Mouse (Mus musculus) gastrocnemius, postnatal 4 days (tissue): ENCODE measurements around the gene Hoxd3. TPM values are rescaled to one million over a fixed set of nuclear protein-coding genes. Genes with fewer than 3 reads are reported as not detected.

ENCODE experiments used
- DNase-seq, 2 experiments: peaks; one replicate each; pipeline ENCODE4 v3.0.0; 2021 to 2022; ENCODE audit warnings: low spot score in 2 of 2, mixed read lengths in 2 of 2
- total RNA-seq, 2 experiments: library from RNA; stranded (reverse); gene quantifications; 2 replicates each; pipeline ENCODE4 v1.2.3; 2021

Hoxd3 gene
- total RNA-seq, 2 experiments from 2014 or later: 0.12 TPM; not detected in 1

DNA sequence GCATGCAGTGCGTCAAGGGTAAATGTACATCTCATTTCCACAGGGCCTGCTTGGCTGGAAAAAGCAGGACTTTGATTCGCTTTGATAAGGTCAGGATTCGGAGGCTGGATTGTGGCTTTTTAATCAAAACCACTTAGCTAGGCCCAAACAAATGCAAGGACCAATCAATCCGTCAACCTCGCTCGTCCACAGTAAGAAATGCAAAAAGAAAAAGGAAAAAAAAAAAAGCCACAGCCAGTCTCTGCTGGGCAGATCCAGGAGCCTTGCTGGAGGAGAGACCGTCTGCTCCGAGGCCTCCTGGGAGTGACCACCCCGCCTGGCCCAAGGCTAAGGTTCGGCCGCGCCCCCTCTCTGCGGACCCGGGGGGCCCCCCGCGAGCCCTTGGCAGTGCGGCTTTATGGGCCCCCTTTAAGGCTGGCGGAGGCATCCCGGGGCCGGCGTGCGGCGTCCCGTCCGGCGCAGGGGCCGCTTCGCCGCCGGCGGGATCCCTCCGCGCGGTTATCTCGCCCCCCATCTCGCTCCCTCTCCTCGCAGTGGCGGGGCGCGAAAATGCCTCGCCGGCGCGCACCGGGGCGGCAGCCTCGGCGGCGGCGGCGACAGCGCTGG, 7.2 kb upstream of the Hoxd3 start, which contains the start of gene Hoxd8:
Gene Hoxd8, plus strand, starts transcription at position 223 of the 606 bp plus-strand sequence.
- DNase-seq: peak in 1 of 2 experiments; percentile 81

DNA sequence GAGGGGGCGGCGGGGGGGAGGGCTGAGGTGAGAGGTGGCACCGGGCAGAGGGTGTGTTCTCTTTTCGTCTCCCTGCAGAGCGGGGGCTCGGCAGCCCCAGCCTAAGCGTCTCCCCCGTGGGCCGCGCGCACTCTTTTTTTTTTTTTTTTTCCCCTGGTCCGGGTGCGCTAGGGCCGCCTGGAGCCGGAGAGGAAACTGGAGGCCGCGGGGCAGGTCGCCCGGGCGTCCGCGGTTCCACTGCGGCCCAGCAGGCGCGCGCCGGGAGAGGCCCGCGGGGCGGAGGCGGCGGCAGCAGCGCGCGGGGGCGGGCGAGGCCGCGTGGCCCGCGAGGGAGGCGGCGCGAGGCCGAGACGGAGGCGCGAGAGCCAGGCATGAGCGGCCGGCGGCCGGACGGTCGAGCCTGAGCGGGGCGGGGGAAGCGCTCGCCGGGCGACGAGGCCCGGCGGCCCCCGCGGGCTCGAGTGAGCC, 6.7 kb upstream of the Hoxd3 start:
- DNase-seq: peak in 1 of 2 experiments; percentile 46

DNA sequence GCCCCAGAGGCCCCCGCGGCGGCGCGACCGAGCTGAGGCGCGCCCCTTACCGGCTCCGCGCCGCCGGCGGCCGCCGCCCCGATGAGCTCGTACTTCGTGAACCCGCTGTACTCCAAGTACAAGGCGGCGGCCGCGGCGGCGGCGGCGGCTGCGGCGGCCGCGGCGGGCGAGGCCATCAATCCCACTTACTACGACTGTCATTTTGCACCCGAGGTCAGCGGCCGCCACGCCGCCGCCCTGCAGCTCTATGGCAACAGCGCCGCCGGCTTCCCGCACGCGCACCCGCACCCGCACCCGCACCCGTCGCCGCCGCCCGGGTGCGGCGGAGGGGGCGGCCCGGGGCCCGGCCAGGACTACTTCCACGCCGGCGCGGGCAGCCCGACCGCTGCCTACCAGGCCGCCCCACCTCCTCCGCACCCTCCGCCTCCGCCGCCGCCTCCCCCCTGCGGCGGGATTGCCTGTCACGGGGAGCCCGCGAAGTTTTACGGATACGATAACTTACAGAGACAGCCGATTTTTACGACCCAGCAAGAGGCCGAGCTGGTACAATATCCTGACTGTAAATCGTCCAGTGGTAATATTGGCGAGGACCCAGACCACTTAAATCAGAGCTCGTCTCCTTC, 6.1 kb upstream of the Hoxd3 start:
- DNase-seq: peak in 1 of 2 experiments; percentile 51

DNA sequence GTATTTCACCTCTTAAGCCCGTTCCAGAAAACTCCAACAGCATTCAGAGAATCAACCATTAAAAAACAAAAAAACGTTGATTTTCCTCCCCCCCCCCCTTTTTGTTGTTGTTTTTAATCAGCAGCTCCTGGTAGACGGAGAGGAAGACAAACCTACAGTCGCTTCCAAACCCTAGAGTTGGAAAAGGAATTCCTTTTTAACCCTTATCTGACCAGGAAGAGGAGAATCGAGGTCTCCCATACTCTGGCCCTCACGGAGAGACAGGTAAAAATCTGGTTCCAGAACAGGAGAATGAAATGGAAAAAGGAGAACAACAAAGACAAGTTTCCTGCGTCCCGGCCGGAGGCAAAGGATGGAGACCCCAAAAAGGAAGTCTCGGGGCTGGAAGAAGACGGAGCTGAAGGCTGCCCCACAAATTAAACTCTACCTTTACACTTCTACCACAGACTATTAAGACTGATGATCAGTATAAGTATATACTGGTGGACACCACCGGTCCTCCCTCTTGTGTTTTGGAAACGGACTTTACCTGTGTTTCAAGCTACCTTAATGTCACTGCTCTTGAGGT, 5.2 kb upstream of the Hoxd3 start:
- DNase-seq: no peak

DNA sequence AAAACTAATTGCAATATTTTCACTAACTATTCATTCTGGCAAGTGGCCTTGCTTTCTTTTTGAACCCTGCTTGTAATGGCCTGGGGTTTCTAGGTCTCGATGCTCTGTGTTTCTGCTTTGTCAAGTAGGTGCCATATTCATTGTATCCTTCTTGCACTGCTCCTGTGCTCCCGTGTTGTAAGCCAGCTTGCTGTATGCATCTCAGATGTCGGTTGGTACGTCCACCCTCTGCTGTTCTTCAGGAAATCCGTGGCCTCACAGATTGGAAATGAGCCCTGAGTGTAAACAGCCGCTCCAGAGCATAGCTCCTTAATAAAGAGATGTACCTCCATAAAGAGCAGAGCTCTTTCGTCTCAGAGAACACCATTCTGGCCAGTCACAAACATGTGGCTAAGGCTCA, 4.1 kb upstream of the Hoxd3 start:
- DNase-seq: no peak

DNA sequence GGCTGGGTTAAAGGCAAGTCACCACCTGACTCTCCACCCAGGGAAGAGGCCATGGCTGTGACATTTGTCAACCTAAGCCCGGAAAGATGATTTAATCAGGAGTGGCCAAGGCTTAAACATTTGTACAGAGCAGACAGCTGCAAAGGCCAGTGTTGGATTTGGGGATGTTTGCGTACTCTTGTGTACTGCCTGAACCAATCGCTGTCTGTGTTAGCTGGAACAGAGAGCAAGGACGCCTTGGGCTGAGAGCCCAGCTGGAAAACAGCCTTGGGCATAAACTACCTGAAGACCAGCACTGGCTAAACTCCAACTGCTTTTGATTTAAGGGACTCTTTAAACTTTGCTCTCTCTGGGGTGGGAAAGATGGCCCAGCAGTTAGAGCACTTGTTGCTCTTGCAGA, 3.1 kb upstream of the Hoxd3 start:
- no peak for DNase-seq

DNA sequence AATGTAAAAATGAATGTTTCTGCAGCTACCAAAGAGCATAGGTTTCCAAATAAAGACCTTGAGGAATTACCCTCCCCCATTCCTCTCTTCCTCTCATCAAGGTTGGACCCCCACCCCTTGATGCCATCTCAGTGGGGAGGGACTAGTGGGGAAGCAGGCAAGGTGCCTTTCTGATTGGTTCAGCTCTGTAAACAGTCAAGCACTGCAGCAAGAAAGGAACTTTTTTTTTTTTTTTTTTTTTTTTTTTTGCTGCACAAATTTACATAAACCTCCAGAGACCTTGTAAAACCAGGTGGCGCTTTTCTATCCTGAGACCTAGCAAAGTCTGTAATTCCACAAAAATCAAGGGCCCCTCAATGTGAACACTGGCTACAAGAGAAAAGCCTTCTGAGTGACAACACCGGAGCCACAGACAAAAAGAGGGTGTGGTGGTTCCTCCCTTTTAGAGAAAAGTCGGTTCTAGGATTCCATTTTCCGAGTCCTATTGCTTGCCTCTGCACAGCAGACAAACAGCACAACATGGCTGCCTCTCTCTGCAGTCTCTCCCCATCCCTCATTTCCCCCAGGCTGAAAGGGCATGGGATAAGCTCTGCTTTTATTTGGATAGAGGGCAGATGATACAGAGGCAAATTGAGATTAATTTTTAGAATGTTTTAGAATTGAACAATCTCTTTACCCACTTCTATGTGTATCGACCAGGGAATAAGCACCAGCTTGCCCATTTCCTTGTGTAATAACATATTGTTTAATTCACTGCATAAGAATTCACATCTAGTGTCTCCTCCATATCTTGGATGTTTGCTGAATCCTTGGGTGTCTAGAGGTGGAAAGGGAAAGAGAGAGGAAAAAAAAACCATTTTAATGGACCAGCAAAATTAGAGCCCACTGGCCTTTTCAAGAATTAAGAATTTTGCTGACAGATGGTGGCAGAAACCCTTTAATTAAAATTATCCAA, 2.0 kb upstream of the Hoxd3 start:
- no peak for DNase-seq

DNA sequence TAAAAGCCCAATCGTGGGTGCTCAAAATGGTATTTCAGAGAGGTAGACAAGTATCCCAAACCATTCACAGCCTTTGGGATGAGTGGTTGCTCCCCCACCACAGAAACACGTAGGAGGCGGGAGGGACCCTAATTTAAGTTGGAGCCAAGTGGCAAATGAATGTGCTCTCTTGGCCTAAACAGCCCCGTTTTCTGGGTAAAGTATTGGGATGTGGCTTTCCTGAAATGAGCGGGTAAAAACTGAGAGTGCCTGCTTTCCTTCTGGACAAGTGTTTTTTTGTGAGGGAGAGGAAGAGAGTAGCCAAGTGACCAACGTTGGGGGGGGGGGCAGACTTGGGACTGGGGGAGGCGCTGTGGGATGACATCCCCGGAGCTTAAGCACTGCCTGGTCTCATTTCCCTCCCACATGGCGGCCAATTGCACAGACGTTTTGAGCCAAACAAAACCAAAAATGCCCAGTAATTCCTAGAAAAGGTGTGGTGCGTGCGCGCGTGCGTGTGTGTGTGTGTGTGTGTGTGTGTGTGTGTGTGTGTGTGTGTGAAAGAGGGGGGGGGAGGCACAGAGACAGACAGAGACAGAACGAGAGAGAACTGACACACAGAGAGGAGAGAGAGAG, 691 bp upstream of the Hoxd3 start:
- DNase-seq: no peak

DNA sequence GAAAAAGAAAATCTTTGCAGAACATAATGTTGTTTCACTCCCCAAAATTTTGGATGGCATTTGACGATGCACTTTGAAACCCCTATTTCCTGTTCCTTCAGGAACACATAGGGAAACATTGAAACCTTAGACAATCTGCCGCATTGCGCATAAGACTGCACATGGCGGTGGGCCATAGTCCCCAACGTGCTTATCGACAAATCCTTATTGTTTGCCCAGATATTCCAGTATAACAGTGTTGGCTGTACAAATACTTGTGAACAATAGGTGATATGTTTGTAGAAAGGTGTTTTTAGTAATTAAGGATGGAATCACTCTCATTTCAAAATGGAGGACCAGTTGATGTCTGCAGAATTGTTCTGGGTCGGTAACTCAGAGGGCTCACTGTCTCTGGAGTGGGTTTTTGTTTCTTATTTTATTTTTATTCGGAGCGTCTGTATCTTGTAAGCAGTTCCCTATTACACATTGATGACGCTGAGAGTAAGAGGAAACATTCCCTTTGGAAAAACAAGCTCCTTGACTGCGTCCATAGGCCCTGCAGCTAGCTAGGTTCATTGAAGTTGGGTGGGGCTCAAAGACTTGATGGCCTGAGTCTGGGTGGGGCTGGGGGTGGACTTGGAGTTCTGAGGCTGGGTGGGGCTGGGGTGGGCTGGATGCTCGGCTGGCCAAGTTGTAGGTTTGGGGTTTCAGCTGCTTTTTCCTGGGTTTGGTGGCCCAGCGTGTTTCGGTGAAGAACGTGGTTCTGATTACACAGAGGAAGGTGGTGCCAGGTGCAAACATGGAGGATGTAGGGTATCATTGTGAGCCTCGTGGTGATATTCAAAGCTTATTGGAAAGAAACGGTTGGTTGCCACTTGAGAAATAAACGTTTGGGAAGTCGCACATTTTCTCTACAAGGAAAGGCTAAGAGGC, 1.8 kb downstream of the Hoxd3 start:
- DNase-seq: no peak

DNA sequence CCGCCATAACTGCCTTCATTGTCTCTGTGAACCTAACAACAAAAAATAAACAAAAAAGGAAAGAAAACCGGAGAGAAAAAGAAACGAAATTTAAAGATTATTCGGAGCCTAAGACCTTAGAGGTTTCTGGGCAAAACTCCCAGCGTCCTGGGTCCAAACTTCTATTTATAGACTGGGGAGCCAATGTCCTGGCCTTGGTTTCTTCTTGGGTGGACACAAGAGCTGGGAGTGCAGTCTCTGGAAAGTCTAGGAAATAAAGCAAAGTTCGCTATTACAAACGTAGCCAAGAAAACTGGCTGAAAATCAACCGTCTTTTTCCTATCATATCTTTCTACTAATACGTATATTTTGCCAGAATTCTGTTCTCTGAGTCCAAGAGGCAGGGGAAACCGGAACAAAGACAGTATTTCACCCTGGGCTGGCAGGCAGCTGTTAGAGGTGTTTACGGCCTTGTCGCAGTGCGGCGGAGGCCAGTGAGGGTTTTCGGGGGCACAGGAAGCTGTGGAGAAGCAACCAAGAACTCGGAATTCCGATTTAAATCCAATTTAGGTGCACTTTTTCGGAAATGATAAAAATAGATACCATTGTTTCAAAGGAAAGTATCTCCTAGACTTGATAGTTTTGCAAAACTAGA, 2.5 kb downstream of the Hoxd3 start:
- DNase-seq: no peak

DNA sequence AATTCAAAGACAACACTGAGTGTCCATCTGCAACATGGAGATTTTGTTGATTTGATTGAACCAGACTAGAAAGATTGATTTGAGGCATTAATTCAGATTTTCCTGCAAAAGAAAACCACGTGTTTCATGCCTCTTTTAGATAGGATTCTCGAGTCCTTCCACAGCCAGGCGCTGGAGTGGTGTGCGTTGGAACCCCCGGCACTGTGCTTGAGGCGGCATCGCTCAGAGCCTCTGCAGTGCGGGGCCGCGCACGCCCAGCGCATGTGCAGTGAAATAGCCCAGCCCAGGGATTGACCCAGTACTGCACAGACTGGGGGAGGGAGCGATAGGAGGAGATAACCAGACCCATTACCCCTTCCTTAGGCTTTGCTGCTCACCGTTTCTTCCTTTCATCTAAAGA, 3.2 kb downstream of the Hoxd3 start:
- DNase-seq: peak in 1 of 2 experiments; percentile 25

DNA sequence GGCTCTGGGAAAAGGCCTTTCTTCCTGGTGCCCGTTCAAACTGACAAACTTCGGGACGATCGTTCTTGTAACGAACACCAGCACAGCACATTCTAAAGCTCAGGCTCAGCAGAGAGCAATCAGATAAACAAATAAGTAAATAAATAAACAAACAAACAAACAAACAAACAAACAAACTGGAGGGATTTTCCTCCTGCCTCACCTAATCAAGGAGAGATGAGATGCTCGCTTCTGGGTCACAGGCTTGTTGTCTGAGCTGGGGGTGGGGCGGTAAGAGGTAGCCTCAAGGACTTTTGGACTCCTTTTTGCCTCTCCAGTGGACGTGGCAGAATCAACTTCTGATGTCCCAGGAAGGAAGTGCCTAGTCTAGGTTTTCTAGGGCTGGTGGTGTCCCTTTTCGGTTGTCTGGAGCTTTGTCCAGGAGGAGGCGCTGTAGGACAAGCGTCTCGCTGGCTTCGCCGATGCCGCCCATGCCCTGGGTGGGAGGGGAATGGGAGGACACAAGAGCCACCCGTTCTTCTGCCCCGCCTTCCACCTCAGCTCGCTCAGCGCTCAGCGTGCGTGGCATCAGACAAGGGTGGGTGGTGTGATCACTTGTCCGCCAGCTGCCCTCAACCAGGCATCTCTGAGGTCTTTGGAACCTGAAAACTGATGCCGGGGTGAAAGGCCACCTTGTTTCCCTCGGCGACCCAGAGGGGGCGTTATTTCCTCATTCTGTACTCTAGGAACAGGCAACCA, 3.9 kb downstream of the Hoxd3 start:
- DNase-seq: peak; percentile 85 to 96

DNA sequence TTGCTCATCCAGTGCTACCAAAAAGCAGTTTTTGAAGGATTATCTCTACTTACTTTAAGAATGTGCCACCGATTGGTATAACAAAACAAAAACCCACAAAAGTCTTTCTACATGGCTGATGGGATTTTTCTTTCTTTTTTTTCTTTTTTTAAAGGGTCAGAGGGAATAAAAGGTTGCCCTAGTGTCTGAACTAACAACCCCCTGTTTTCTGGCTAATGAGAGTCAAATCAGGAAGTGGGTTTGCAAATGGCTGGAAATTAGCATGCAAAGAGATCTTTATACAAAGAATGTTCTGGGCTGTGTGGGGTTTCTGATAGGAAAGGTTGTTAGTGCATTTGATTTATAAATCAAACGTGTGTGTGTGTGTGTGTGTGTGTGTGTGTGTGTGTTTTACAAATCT, 8.7 kb downstream of the Hoxd3 start:
- DNase-seq: no peak

DNA sequence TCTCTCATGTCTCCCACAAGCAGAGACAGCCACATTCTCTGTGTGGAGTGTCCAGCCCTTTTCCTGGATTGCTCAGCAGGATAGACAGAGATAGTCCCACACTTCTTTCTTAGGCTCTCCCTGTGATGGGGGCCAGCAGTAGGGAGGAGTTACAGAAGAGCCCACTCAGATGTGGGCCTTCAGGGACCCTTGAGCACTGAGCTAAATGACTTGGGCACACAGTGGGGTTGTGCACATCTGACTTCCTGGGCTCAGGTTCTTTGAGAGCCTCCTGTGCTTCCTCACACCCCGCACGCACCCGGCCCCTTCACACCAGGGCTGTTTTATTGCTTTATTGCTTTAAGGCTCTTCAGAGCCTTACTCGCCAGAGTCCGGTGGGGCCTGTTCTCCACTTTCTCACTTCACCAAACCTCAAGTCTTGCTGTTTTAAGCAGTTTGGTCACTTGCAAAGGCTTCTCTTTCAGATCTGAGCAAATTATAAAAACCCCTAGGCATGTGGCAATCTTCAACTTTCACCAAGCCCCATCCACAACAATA, 9.3 kb downstream of the Hoxd3 start:
- no peak for DNase-seq

DNA sequence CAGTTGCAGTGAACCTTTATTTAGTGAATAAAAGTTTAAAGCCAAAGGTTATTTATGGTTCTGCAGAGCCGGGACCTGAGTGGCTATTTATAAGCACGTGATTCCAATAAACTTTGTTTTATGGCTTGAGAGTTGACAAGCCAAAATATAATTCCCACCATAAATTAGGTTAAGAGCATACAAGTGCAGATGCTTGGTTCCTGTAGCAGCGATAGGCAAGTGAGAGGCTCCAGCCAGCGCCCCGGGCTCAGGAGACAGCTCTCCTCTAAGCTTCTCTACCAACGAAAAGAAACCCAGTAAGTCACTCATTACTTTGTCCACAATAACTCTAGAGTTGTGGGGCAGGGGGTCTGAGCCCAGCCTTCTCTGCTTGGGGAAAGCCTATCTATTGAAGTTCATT, 10.2 kb downstream of the Hoxd3 start:
- DNase-seq: no peak

DNA sequence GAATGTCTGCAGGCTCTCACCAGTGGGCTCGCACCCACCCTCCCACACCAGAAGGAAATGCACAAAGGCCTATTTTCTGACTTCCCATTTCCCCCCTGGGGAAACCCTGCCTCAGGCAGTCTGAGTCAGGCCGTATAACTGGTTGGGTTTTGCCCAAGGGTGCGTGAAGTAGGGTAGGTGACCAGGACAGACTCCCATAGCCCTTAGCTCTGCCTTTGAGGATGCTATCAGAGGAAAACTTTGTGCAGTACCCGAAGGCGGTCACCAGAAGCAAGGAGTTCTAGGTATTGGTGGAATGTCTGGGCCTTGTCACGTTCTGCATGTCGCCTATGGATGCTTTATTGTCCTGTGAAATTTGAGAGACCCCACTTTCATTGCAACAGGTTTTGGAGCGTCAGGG, 11.2 kb downstream of the Hoxd3 start:
- no peak for DNase-seq

DNA sequence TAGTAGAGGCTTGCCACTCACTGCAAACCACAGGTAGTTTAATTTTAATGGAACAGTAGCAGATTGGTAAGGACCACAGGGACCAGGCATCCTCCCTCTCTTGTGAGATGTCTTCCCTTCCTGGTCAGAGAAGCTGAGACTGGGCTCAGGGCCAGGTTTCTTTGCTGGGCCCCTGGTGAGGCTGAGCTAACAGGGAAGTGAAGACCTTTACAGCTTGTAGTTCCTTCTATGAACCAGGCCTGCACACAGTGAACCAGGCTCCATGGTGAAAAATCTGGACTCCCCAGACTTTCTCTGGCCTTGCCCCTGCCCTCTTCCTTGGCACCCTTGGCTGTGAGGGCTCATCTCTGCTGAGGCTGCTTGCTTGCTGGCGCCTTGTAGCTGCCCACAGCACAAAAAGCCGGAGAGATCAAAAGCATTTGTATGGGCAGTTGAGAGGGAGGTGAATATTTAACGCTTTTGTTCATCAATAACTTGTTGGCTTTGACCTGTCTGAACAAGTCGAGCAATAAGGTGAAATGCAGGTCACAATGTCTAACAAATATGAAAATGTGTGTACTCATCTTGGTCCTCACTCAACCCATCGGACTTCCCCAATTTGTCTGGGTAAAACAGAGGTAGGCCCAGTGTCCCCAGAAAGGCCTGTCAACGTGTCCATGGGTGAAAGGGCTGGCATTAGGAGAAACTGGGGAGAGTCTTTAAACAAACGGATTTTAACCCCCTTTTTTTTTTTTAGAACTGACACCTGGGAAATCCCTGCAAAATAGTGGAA, 12.7 kb downstream of the Hoxd3 start:
- DNase-seq: peak in 1 of 2 experiments; percentile 18

DNA sequence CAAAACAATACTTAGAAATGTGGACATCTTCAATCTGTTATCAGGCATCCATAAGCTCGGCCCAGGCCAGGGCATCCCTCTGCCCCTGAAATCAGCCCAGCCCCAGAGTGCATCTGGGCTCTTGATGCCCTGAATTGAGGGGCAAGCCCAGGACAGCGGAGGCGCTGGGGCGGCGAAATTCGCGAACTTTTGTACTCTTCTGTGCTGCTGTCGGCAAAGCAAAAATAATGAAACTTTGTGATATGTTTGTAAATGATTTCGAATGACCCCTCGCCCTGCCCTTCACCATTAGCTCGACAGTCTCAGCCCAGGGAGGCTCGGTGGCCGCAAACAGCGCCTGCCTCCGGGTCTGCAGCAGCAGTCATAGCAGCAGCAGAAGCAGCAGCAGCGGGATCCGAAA, 13.4 kb downstream of the Hoxd3 start:
- DNase-seq: no peak
